Mouse (Mus musculus) thymus, adult 2 months (tissue): Measurements from ENCODE around the gene Olfr270. TPM values are rescaled to one million over a fixed set of nuclear protein-coding genes. Genes with fewer than 3 reads are reported as not detected.

Experiments used
- DNase-seq: peaks from one replicate; pipeline ENCODE4 v3.0.0; 2021
- H3K27ac ChIP-seq: fragments of 200-500 bp; 2 replicates; pipeline ENCODE4 v1.5.1; 2012; ENCODE audit warnings: low read length, control low read depth; ENCODE audit not compliant: control insufficient read depth, insufficient read depth
- H3K27me3 ChIP-seq: fragments of 200-500 bp; 2 replicates; pipeline ENCODE4 v1.6.1; 2012; ENCODE audit warnings: mild to moderate bottlenecking, low read length, moderate library complexity, mixed read lengths; ENCODE audit not compliant: control insufficient read depth, insufficient read depth
- H3K36me3 ChIP-seq: fragments of 200-500 bp; 2 replicates; pipeline ENCODE4 v1.6.1; 2012; ENCODE audit warnings: mild to moderate bottlenecking, low read length, moderate library complexity; ENCODE audit not compliant: control insufficient read depth, insufficient read depth
- H3K4me1 ChIP-seq: fragments of 200-500 bp; replicated peaks from 2 replicates; pipeline ENCODE4 v1.6.1; 2012; ENCODE audit warnings: low read length; ENCODE audit not compliant: control insufficient read depth, insufficient read depth
- H3K4me3 ChIP-seq: fragments of 200-500 bp; 2 replicates; pipeline ENCODE4 v1.5.1; 2012; ENCODE audit warnings: mild to moderate bottlenecking, low read length, control low read depth, moderate library complexity; ENCODE audit not compliant: control insufficient read depth, insufficient read depth
- CTCF ChIP-seq: fragments of 200-500 bp; IDR thresholded peaks from 2 replicates; pipeline ENCODE4 v1.5.1; 2012; ENCODE audit warnings: mild to moderate bottlenecking, control low read depth, low read length, moderate library complexity, borderline replicate concordance; ENCODE audit not compliant: control insufficient read depth, poor library complexity, insufficient read depth; ENCODE audit errors: extremely low read depth
- POLR2A ChIP-seq: fragments of 200-500 bp; IDR thresholded peaks from 2 replicates; pipeline ENCODE4 v1.6.1; 2012; ENCODE audit warnings: mild to moderate bottlenecking, low read length, control low read depth, moderate library complexity; ENCODE audit not compliant: control insufficient read depth, poor library complexity, insufficient read depth; ENCODE audit errors: extremely low read depth
- WGBS: fragments of 180-500 bp; shearing (Covaris S2); methylation state at CpG from one replicate; pipeline ENCODE4 v1.1.7; 2018; 5-methylcytosine and 5-hydroxymethylcytosine counted together
- polyA plus RNA-seq: library from polyadenylated mRNA; depleted of rRNA; stranded (reverse); fragments of >200 nt; gene quantifications from 2 replicates; pipeline ENCODE4 v1.2.3, GENCODE M21; 2012; rRNA removed

Olfr270 gene
- polyA plus RNA-seq = not detected in 2 replicates

DNA sequence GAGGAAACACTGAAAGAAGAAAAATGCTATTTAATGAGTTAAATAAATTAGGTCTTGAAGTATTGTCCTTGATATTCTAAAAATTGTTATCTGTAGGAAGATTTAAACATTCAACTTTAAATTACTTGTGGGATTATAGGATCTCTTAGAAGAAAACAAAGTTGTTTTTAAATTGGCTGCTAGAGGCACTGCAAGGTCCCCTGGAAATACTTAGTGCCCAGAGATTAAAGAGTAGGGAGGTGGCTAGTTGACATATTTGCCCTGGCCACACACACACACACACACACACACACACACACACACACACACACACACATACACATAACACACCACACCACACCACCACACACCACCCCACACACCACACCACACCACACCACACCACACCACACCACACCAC, at the start of gene Olfr270:
TSS of gene Olfr270 (plus strand) at position 301 of the 400 bp plus-strand sequence.
- no peak within 1 kb of the TSS for H3K27ac ChIP-seq
- no peak for DNase-seq
- no peak within 1 kb of the TSS for H3K4me3 ChIP-seq
- no peaks in the 10 kb centered on the region for H3K4me1 ChIP-seq
- no peak for TF ChIP-seq POLR2A
- no peak for TF ChIP-seq CTCF
- no peaks in the 10 kb centered on the region for H3K36me3 ChIP-seq
- no peaks in the 10 kb centered on the region for H3K27me3 ChIP-seq

DNA sequence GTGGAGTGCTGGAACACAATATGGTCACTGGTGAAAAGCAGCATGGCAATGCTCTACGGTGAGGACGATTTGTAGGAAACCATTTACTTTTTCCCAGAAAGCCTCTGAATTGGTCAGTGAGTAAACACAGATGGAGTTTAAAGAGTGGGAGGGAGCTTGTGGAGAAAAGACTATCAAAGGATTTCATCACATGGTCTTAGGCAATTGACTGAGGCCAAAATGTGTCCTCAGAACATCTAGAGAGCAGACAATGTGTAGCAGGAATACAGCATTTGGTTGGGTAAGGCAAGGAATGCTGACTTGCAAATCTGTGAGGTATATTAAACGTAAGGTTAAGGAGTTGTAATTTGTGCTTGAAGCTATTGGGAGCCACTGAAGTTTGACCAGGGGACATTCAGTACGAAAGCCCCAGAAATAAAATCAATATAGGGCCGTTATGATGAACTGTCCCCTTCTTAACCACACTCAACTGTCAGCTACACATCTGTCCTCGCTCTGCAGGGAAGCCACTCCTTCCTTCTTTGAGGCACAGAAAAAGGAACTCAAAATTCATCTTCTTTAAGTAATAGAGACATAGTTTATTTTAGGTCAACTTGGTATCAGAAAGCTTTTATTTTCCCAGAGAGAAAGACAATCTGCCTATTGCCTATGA, 47.6 kb upstream of the Olfr270 start:
- WGBS = 26% methylated on average over 6 of the region's 6 CpGs
- TF ChIP-seq POLR2A (no peak), CTCF (no peak)
- H3K27ac ChIP-seq = no peak overlapping the region

GRCm38 (mm10) chr4:52917311-52917688, 47.0 kb upstream of the Olfr270 start:
- no peak for DNase-seq
- H3K27ac ChIP-seq = no peak overlapping the region
- H3K4me1 ChIP-seq = no peaks in the 10 kb centered on the region
- H3K4me3 ChIP-seq = no peak overlapping the region
- H3K36me3 ChIP-seq = no peaks in the 10 kb centered on the region
- 13% methylated on average over 2 of the region's 2 CpGs for WGBS
- no peaks in the 10 kb centered on the region for H3K27me3 ChIP-seq
- TF ChIP-seq CTCF (no peak), POLR2A (no peak)

More for the DNA sequence above, 47.6 kb upstream of the Olfr270 start:
- no peak for DNase-seq
- H3K4me3 ChIP-seq = no peak overlapping the region
- H3K36me3 ChIP-seq = no peaks in the 10 kb centered on the region
- no peaks in the 10 kb centered on the region for H3K27me3 ChIP-seq
- H3K4me1 ChIP-seq = no peaks in the 10 kb centered on the region

- Histone ChIP-seq H3K27ac (no peak within 1 kb of the TSS), H3K36me3 (no peaks in the 10 kb centered on the region), H3K27me3 (no peaks in the 10 kb centered on the region), H3K4me3 (no peak within 1 kb of the TSS), H3K4me1 (no peaks in the 10 kb centered on the region)
- DNase-seq = no peak
- WGBS = 96% methylated on average over 2 of the region's 2 CpGs
- TF ChIP-seq POLR2A = no peak
- TF ChIP-seq CTCF = no peak
Observed at GRCm38 (mm10) chr4:52919078-52919477, 45.3 kb upstream of the Olfr270 start, which contains the start of gene Olfr272. Gene Olfr272, minus strand, starts transcription at chr4:52919178.

GRCm38 (mm10) chr4:52930480-52930879, 33.9 kb upstream of the Olfr270 start:
- no peaks in the 10 kb centered on the region for H3K36me3 ChIP-seq
- no peaks in the 10 kb centered on the region for H3K4me1 ChIP-seq
- no peaks in the 10 kb centered on the region for H3K27me3 ChIP-seq
- DNase-seq = no peak
- no peak overlapping the region for H3K4me3 ChIP-seq
- TF ChIP-seq CTCF (no peak), POLR2A (no peak)
- no peak overlapping the region for H3K27ac ChIP-seq
- WGBS = 76% methylated on average over 4 of the region's 4 CpGs

GRCm38 (mm10) chr4:52946665-52947064, 17.7 kb upstream of the Olfr270 start:
- no peak overlapping the region for H3K27ac ChIP-seq
- no peaks in the 10 kb centered on the region for H3K27me3 ChIP-seq
- no peaks in the 10 kb centered on the region for H3K4me1 ChIP-seq
- TF ChIP-seq CTCF = no peak
- TF ChIP-seq POLR2A = no peak
- no peaks in the 10 kb centered on the region for H3K36me3 ChIP-seq
- no peak overlapping the region for H3K4me3 ChIP-seq
- no peak for DNase-seq

- Histone ChIP-seq H3K27ac (no peak overlapping the region), H3K27me3 (no peaks in the 10 kb centered on the region), H3K4me1 (no peaks in the 10 kb centered on the region), H3K36me3 (no peaks in the 10 kb centered on the region), H3K4me3 (no peak overlapping the region)
- no peak for TF ChIP-seq CTCF
- TF ChIP-seq POLR2A = no peak
- 87% methylated on average over 2 of the region's 2 CpGs for WGBS
- no peak for DNase-seq
Observed at GRCm38 (mm10) chr4:52949005-52949404, 15.3 kb upstream of the Olfr270 start.
